Mouse (Mus musculus) right cerebral cortex, postnatal 10 days (tissue): ENCODE results near the gene Kat14.

Experiments
- DNase-seq, 2 experiments: peaks; one replicate each; pipeline ENCODE4 v3.0.0; 2021; ENCODE audit warnings: low spot score in 2 of 2

Kat14 gene

DNA sequence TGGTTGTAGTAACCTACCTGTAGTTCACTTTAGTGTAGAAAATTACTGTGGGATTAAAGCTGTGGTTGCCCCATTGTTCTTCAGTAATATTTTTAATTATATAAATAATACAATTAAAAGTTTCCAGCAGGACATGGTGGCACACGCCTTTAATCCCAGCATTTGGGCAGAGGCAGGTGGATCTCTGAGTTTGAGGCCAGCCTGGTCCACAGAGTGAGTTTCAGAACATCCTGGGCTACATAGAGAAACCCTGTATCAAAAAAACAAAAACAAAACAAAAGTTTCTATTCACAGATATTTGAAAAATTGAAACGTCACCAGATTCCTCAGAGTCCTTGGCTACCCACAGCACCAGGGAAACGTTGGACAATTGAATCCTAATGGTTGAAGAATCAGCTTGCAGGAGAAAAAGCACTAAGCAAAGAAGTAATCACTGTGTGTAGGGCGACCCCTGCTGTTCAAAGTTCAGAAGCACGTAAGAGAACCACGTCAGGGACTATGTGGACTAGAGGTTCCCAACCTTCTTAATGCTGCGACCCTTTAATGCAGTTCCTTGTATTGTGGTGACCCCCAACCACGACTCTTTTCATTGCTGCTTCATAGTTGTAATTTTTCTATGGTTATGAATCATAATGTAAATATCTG is 83.7 kb downstream of the Kat14 start:
- peak; percentile 86 to 91 for DNase-seq
